Mouse (Mus musculus): ENCODE data around the gene Adam12.

- TF ChIP-seq CTCF (conservative IDR thresholded peaks at IDR 0.05; ENCODE audit: insufficient read depth, insufficient read length, low read depth, low read length), result no peak
- TF ChIP-seq POLR2A (IDR thresholded peaks at IDR 0.05; ENCODE audit: low read depth, low read length), result no peak
Observed at GRCm38 (mm10) chr7:134177051-134177450, 54.9 kb downstream of the Adam12 start.
